Mouse (Mus musculus): ENCODE measurements around the gene Lingo2. TPM values are rescaled to one million over a fixed set of nuclear protein-coding genes. Genes with fewer than 3 reads are reported as not detected.
A peak's percentile ranks its signal among the peaks of the same experiment; 100 is the strongest.

Gene Lingo2
- 10 to 100 TPM; 57.9 to 61.5 TPM for total RNA-seq (2021)
- long read RNA-seq, experiment 1, partial matches to known transcripts: 1 of 22 reads
- long read RNA-seq, experiment 1, other reads (novel, unspliced or antisense): 21 of 22 reads
- long read RNA-seq, experiment 2, partial matches to known transcripts: 1 of 11 reads
- long read RNA-seq, experiment 2, other reads (novel, unspliced or antisense): 10 of 11 reads

GRCm38 (mm10) chr4:36951150-36951954, at the start of gene Lingo2:
TSS of gene Lingo2 (minus strand) at chr4:36951747.
- peak; percentile 51 to 73 for DNase-seq (ENCODE audit: low spot score in 2 of 2)

- no peak for DNase-seq (ENCODE audit: low spot score in 2 of 2)
Observed at GRCm38 (mm10) chr4:36973358-36973757, 21.8 kb upstream of the Lingo2 start.

GRCm38 (mm10) chr4:36952431-36953429, 1.2 kb upstream of the Lingo2 start:
- peak; percentile 7 to 37 for DNase-seq (ENCODE audit: low spot score in 2 of 2)

- DNase-seq (ENCODE audit: low spot score in 2 of 2): no peak
Observed at GRCm38 (mm10) chr4:36951955-36952215, 338 bp upstream of the Lingo2 start.

- DNase-seq (ENCODE audit: low spot score in 2 of 2): peak in 1 of 2 experiments; percentile 37
Observed at GRCm38 (mm10) chr4:36950790-36951149, 777 bp downstream of the Lingo2 start.

- DNase-seq (ENCODE audit: low spot score in 2 of 2): peak; percentile 83 to 85
Observed at GRCm38 (mm10) chr4:36950021-36950751, 1.4 kb downstream of the Lingo2 start.

- DNase-seq (ENCODE audit: low spot score in 2 of 2): no peak
Observed at GRCm38 (mm10) chr4:36890810-36891209, 60.7 kb downstream of the Lingo2 start.

GRCm38 (mm10) chr4:36890365-36890764, 61.2 kb downstream of the Lingo2 start:
- no peak for DNase-seq (ENCODE audit: low spot score in 2 of 2)

GRCm38 (mm10) chr4:36874781-36875180, 76.8 kb downstream of the Lingo2 start:
- DNase-seq (ENCODE audit: low spot score in 2 of 2): peak; percentile 17 to 24

GRCm38 (mm10) chr4:36824982-36825381, 126.6 kb downstream of the Lingo2 start:
- DNase-seq (ENCODE audit: low spot score in 2 of 2): no peak

GRCm38 (mm10) chr4:36821914-36822313, 129.6 kb downstream of the Lingo2 start:
- peak; percentile 12 to 39 for DNase-seq (ENCODE audit: low spot score in 2 of 2)

- no peak for DNase-seq (ENCODE audit: low spot score in 2 of 2)
Observed at GRCm38 (mm10) chr4:36775088-36775487, 176.5 kb downstream of the Lingo2 start.

- no peak for DNase-seq (ENCODE audit: low spot score in 2 of 2)
Observed at GRCm38 (mm10) chr4:36730691-36731090, 220.9 kb downstream of the Lingo2 start.

GRCm38 (mm10) chr4:36716411-36716810, 235.1 kb downstream of the Lingo2 start:
- no peak for DNase-seq (ENCODE audit: low spot score in 2 of 2)

- no peak for DNase-seq (ENCODE audit: low spot score in 2 of 2)
Observed at GRCm38 (mm10) chr4:36698888-36699287, 252.7 kb downstream of the Lingo2 start.

- DNase-seq (ENCODE audit: low spot score in 2 of 2): no peak
Observed at GRCm38 (mm10) chr4:36696810-36697209, 254.7 kb downstream of the Lingo2 start.

- no peak for DNase-seq (ENCODE audit: low spot score in 2 of 2)
Observed at GRCm38 (mm10) chr4:36659920-36660319, 291.6 kb downstream of the Lingo2 start.

GRCm38 (mm10) chr4:36647753-36648152, 303.8 kb downstream of the Lingo2 start:
- no peak for DNase-seq (ENCODE audit: low spot score in 2 of 2)

GRCm38 (mm10) chr4:36635666-36636065, 315.9 kb downstream of the Lingo2 start:
- no peak for DNase-seq (ENCODE audit: low spot score in 2 of 2)

GRCm38 (mm10) chr4:36576801-36577200, 374.7 kb downstream of the Lingo2 start:
- no peak for DNase-seq (ENCODE audit: low spot score in 2 of 2)

GRCm38 (mm10) chr4:36576256-36576655, 375.3 kb downstream of the Lingo2 start:
- DNase-seq (ENCODE audit: low spot score in 2 of 2): no peak
